Mouse (Mus musculus): Measurements from ENCODE around the gene Alg11. TPM values are rescaled to one million over a fixed set of nuclear protein-coding genes. Genes with fewer than 3 reads are reported as not detected.

The Alg11 gene
- total RNA-seq (2022): 10 to 100 TPM; 31.6 to 34.7 (median 33.8) TPM

DNA sequence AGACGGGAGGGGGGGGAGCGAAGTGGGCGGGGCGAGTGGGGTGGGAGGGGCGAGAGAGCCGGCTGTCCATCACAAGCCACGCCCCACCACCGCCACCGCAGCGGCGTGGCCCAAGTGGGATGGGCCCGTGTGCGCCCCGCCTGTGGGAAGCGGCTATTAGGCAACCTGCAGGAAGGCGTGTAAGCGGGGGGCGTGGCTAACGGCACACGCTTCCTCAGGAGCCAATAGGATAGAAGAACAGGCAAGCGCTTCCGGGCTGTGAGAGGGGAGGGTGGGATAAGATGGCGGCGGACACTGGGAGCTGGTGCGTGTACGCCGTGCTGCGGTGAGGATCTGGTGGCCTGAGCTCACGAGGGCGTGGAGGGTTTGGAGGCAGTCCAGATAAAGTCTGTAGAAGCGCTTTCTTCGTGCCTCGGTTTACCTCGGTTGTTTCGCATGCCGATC is at the start of gene Alg11:
Gene Alg11, plus strand, starts transcription at position 276 of the 444 bp plus-strand sequence.
- peak; percentile 79 to 99 for DNase-seq (ENCODE audit: low spot score in 2 of 2)

DNA sequence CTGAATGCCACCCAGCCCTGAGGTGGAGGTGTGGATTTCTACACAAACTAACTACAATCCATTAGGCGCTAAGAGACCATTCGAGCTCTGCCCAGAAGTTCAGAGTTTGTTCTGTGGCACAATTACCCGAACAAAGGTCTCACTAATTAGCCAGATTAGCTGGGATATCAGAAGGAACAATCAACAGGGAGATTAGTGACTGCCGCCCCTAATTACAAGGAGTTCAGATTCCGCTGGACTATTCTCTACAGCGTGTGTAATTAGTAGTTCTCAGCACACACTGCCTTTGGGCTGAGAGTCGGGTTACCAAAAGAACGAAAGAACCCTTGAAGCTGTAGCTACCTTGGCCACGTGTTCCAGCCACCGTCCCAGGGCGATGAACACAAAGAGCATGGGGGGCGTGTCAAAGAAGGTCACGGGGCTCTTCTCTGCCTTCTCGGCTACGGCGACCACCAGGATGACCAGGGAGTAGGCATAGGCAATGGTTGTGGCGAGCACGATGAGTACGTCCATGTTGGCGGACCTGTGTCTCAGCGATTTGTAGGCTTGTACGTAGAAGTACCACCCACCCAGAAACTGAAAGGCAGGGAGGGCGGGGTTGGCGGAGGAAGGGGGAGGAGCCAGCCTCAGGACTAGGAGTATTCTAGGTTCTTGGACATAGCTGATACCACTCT is 47.4 kb upstream of the Alg11 start:
- no peak for DNase-seq (ENCODE audit: low spot score in 2 of 2)

DNA sequence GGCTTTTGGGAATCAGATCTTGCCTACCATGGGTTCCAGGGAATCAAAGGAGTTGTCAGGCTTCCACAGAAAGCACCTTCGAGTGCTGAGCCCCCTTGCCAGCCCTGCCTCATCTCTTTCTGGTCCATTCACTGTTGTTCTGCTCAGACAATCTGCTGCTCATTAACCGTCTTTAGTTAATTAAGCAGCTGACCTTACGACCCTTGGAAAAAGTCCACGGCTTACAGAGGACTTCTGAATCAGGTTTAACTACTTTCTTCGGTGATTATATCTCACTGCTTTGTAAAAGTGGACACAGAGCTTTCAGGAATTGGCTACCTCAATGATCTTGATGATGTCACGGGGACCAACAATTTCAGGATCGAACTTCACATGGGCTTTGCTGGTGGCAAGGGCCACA is 42.8 kb upstream of the Alg11 start:
- no peak for DNase-seq (ENCODE audit: low spot score in 2 of 2)

DNA sequence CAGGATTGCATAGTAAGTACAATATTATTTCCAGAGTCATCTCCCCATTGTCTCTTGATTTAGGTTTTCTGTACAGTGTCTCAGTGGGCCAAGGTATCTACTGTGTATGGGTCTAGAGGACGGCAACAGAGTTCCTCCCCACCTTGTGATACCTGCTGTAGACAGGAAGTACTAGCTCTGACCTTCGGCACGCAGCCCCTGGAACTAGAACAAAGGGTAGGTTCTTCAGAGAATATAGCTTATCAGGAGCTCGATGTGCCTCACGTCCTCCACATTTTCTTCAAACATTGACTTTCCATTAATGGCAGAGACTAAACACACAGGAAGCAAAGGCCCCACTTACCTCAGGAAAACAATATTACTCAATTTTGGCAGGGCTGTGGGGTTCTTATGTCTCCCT is 41.0 kb upstream of the Alg11 start:
- no peak for DNase-seq (ENCODE audit: low spot score in 2 of 2)

DNA sequence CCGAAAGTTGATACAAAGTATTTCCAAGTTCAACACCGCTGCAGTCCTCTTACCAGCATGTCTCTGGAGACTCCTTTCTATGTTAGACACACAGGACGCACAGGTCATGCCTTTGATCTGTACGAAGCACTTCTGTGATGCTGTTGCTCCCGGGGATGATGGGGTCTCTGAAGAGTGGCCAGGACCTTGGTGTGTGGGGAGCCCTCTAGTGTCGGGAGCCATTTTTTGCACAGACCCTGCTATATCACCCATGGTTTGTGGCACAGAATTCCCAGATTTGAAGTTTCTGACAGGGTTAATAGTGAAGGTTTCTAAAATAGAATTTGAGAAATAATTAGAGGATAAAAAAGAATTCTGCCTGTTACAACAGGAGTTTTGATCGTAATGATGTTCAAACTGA is 38.3 kb upstream of the Alg11 start:
- DNase-seq (ENCODE audit: low spot score in 2 of 2): no peak

DNA sequence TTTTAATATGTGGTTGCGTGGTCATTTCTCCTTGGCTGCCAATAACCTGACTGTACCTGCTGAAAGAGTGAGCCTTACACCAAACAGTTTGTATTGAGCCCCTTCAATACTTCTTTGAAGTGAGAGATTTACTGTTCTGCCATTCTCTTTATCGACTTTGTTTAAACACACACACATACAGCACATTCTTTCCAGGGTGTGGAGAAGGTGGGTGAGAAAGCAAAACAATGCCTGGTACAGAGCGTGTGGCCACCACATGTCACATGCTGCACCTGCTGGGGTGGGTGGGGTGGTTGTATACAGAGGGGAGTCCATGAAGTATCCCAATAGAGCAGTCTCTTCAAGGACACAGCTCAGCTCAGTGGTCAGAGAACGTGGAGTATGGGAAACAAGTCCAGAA is 35.3 kb upstream of the Alg11 start:
- no peak for DNase-seq (ENCODE audit: low spot score in 2 of 2)

DNA sequence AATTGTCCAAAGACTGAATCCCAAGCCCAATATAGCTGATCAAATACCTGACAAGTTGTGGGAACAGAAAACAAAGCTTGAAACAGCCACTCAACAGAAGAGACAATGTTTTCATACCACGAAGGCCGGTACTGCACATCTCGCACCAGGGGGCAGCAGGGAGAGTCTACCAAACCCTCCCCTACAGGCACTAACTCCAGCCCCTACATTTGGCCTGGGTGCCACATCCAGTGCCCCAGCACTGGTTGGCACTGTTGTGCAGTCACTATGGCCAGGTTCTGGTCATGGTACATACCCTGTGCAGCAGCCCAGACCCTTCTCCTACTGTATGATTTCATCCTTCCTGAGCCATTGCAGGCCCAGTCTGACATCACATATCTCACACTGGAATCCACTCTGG is 31.5 kb upstream of the Alg11 start:
- no peak for DNase-seq (ENCODE audit: low spot score in 2 of 2)

DNA sequence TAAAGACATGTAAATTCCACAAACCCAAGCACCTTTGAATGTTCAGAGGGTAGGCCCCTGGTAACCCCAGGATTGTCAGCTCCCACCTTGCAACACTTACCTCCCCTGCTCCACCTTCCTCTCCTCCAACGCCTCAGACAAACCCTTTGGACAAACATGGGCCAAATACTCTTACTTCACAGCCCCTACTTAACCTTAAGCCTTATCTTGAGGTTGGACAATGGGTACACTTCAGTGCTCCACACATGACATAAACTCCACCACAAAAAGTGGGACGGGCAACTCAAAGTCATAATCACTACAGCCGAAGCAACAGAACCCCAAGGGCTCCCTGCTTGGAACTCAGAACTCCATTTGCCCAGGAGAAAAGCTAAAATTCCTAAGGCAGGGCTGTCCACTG is 29.5 kb upstream of the Alg11 start:
- DNase-seq (ENCODE audit: low spot score in 2 of 2): no peak

DNA sequence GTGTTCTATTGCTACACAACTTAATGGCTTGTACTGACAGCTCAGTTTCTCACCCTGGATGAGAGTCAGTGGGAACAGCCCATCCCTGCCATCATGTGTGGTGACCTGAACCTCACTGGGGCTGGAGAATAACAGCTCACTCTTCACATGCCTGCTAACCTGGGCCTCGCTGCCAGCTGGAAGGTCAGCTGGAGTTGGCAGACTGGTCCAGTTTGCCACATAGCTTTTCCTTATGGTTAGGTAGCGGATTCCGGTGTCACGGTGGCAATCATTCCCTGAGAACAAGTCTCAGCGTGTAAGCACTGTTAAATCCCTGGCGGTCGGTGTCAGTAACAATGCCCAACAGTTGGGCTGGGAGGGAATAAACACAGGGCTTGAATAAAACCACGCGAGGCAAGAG is 24.4 kb upstream of the Alg11 start:
- no peak for DNase-seq (ENCODE audit: low spot score in 2 of 2)

DNA sequence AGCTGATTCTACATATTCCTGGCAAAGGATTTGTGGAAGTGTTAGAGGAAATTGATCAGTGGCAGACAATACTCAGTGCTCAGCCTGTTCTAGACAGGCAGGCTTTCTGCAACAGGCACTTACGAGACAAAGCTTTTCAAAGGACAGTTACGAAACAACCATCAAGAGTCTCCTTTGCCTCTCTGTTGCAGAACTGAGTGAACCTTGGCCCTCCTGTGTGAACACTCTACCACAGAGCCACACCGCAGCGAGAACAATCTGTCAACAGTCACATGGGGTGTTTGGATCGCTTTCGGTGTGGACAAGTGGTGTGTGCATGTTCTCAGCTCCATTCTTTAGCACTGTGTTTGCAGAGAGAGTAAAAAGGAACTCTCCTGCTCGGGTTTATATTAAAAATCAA is 23.5 kb upstream of the Alg11 start:
- DNase-seq (ENCODE audit: low spot score in 2 of 2): no peak

DNA sequence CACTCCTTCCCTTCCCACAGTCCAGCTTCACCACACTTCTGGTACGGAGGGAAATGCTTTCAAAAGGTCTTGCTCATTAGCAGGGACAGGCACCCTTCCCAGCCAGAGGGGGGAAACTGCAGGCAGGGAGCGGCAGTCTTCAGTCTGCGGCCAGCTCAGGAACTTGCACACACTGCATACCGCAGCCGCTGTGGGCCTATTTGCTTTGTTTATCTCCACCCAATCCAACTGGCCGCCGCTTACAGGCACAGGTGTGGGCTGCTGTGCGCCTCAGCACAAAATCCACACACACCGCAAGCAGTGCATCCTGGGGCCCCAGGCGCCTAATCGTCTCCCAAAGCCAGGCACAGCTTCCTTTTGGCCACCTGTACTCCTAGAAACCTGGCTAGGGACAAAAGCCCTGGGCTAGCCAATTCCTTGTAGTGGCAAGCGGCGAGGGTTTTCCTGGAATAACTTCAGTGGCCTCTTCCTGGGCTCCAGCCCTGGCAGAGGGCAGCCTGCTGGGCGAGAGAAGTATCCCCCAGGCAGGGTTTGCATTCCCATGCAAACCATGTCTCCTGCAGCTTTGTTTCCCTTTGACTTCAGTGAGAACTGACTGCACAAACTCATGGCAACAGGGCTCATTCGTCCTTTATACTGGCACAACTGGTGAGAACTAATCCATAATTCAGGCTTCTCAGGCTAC is 20.9 kb upstream of the Alg11 start:
- no peak for DNase-seq (ENCODE audit: low spot score in 2 of 2)

DNA sequence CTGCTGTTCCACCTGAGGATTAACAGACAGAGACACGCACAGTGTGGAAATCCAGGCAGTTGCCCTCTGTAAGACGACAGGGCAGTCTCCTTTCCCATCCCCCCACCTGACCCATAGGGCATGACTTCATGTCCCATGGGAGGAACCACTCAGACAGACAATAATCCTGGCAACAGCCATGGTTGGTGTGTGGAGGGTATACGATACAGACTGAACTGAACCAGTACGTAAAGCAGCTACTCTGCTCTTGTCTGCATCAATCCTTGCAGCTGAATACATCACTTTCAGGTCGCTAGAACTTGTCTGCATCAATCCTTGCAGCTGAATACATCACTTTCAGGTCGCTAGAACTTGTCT is 20.4 kb upstream of the Alg11 start:
- DNase-seq (ENCODE audit: low spot score in 2 of 2): no peak

DNA sequence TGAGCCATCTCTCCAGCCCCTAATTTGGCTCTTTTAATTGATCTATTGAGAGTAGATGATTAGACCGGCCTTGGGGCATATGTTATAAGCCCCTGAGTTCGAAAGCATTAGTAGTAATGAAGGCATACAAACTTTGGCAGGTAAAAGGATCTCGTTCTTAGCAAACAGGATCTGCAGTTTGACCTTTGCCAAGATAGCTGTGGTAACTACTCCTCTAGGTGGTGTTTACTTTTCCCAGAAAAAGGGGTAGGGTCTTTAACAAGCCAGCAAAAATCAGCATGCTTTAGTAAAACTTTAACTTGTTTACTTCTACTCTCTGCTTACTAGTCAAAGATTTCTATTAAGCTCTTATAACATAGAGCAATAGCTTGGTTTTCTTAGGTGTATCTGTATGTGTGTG is 18.0 kb upstream of the Alg11 start:
- DNase-seq (ENCODE audit: low spot score in 2 of 2): no peak

DNA sequence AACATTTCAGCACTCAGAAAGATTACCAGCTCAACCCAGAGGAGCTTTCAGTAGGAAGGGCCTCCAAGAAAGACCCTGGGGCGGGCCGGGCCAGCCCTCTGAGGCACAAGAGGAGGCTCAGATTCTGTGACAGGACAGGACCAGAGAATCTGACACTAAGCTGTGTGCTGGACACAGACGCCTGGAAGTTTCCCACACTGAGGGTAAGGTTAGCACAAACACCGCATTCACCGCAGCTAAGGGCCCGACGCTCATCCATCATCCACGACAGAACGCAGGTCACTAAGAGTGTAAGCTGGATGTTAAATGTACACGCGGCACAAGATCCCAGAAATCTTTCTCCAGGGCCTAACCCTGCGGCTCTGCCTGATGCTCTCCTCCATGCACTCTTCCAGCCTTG is 16.8 kb upstream of the Alg11 start:
- no peak for DNase-seq (ENCODE audit: low spot score in 2 of 2)

DNA sequence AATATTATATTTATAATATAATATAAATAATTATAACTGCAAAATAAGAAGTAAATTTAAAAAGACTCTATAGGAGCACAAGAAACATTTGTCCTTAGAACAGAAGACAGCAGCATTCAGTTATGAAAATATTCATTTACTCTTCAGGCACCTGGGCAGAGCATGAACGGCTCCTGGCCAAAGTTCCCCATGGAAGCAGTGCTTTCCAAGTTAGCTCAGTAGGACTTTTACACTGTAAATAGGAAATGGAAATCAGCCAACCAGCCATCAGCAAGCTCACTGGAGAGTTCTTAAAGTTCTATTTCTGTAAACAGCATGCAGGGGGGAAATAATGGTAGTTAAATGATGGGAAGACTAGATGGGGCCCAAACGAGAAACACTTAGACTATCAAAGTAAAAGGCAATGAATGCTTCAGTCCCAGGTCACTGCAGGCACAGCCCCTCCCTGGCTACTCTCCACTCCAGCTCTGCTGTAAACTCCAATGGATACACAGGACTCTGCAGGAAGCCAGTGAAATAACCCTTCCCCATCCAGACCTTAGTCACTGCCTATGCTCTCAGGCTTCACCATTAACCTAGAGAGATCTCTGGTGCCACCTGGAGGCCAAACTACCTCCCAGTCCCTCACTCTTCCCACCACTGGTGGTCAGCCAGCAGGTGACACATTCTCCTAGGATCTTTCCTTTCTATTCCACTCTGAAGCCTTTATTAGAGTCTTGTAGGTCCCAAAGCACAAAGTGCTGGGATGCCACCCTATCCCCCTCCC is 12.6 kb upstream of the Alg11 start:
- no peak for DNase-seq (ENCODE audit: low spot score in 2 of 2)

DNA sequence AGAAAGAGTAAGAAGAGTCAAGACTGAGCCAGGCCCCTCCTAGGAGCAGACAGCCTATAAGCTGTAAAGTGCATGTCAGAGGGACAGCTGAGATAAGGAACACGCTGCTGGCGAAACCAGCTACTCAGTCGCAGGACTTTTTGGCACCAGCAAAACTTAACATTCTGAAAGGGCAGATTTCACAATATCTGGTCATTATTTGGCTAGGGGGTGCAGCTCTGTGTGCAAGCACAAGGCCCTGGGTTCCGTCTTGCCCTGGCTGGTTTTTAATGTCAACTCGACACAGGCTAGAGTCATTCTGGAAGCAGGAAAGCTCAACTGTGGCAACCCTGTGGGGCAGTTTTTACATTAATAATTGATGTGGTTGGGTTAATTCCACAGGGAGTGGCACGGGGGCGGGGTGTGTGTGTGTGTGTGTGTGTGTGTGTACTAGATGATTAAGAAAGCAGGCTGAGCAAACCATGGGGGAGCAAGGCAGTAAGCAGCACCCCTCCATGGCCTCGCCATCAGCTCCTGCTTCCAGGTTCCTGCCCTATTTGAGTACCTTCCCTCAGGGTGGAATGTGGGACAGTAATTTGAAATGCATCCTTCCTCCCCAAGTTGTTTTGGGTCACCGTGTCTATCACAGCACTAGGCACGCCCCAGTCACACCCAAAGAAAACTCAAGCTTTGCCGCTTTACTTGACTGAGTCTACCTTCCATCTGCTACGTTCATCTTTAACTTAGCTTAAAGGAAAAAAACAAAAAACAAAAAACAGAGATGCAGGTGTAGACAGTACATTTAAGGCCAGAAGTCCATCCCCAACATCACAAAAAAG is 5.6 kb upstream of the Alg11 start:
- DNase-seq (ENCODE audit: low spot score in 2 of 2): no peak

DNA sequence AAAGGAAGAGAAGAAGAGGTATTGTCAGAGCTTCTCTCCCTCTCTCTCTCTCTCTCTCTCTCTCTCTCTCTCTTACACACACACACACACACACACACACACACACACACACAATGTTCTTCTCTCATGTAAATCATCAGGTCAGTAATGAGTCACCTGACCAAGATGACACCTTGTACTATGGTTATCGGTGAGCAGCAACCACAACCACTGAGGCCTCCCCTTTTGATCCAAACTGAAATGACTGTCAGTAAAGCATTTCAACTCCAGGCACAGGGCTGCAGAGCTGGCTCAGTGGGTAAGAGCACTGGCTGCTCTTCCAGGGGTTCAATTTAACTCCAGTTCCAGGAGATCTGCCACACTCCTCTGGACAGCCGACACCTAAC is 5.0 kb upstream of the Alg11 start:
- DNase-seq (ENCODE audit: low spot score in 2 of 2): no peak

DNA sequence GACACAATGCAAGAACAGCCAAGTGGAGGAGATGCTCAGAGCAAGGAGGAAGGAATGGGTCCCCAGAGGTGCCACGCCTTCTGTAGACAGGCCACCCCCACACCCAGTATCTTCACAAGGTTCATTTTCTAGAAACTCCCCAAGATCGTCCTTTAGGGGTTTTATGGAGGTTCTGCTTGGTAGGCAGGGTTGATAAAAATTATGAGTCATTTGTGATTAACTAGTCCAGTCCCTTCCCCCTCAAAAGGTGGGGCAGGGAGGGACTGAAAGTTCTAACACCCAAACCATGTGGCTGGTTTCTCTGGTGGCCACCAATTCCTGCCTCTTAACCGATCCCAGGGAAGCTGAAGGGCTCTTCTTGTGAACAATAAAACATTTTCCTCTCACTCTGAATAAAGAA is 3.7 kb upstream of the Alg11 start:
- DNase-seq (ENCODE audit: low spot score in 2 of 2): no peak

DNA sequence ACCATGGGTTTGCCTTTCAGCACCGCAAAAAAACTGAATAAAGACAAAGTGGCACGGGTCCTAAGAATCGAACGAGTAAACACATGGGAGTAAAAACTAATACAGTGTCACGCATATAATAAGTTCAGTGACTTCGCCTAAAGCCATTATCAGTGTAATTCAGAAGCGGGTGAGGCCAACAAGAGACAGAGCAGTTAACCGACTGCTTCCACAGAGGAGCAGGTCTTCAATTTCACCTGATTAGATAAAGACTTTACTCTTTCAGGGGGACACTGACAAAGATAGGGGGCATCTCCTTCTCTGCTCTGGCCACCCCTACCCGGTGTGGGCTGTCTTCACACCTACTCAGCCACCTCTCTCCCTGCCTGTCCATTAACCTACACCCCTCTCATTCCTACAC is 2.2 kb upstream of the Alg11 start:
- no peak for DNase-seq (ENCODE audit: low spot score in 2 of 2)

DNA sequence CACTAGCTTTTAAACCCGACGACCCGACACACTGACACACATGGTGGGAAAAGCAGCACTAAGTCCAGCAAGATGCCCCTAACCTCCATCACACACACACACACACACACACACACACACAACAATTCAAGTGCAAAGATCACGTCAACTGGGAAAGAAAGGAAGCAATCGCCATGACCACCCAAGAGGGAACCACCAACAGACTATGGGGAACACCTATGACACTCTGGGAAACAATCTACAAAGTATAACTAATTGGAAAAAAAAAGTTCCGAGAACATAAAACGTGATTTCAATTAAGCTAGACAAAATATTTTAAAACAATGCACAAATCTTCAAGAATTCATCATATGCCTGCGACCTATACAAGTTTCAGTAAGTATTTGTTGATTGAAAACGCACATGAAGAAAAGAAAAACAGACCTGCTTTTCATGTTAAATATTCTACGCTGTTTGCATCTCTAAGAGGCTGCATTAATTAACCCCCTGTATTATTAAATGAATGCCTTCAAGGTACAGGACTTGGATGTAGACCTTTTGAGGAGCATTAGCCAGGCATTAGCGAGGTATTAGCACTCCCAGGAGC is 1.3 kb upstream of the Alg11 start:
- no peak for DNase-seq (ENCODE audit: low spot score in 2 of 2)

DNA sequence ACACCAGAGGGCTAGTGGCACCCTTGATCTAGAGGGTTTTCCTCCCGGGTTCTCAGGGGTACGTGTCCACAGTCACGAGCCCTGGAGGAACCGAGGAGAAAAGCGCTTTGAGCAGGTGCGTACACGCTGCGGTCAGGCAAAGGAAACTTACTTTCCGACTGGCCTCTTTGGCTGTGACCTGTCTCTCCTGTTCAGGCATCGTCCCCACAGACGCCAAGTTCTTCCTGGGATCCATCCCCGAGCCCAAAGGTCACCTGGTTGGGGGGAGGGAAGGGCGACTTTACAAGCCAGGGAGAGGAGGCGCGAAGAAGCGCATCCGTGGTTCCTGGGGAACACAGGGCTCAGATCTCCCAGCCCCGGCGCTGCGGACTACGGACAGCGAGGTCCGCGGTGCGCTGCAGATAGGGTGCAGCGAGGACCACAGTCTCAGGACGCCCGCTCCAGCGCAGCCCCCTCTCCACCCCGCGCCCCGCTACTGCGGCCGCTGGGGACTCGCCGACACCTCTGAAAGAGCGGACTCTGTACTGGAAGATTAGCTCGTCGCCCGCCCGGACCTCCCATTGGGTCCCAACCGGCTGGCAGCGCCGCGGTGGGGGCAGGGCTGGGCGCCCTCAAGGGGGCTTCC is 588 bp upstream of the Alg11 start, which contains the start of gene Atp7b:
Gene Atp7b, minus strand, starts transcription at position 485 of the 625 bp plus-strand sequence.
- peak in 1 of 2 experiments; percentile 51 for DNase-seq (ENCODE audit: low spot score in 2 of 2)

All from left cerebral cortex, adult 8-10 months (tissue).